Mouse (Mus musculus) ES-E14 (cell line): ENCODE data around the gene Map3k7. TPM values are rescaled to one million over a fixed set of nuclear protein-coding genes. Genes with fewer than 3 reads are reported as not detected.

Source experiments
- DNase-seq: peaks from one replicate; pipeline ENCODE4 v3.0.0-alpha.2; 2013; ENCODE audit warnings: low read depth, low spot score
- H3K27ac ChIP-seq: 2 replicates; pipeline ENCODE4 v1.5.1; 2012; ENCODE audit warnings: low read depth, mild to moderate bottlenecking, low read length, moderate library complexity, mixed read lengths; ENCODE audit not compliant: poor library complexity, insufficient read depth, severe bottlenecking
- H3K36me3 ChIP-seq: 2 replicates; pipeline ENCODE4 v1.6.1; 2012; ENCODE audit warnings: mild to moderate bottlenecking, low read length, moderate library complexity, mixed read lengths; ENCODE audit not compliant: control insufficient read depth, poor library complexity, insufficient read depth, severe bottlenecking
- H3K4me1 ChIP-seq, 2 experiments: fragments of 150-350 bp in 1 of 2; sonication (generic) in 1 of 2; 2 replicates each; pipeline ENCODE4 v1.6.1; 2012; ENCODE audit warnings: low read length in 2 of 2, mild to moderate bottlenecking in 1 of 2, mixed read lengths in 1 of 2; ENCODE audit not compliant: control insufficient read depth in 2 of 2, insufficient read depth in 2 of 2, poor library complexity in 1 of 2
- H3K4me3 ChIP-seq, 2 experiments: fragments of 150-350 bp in 1 of 2; sonication (generic) in 1 of 2; 2 replicates each; pipeline ENCODE4 v1.5.1; 2012; ENCODE audit warnings: low read length in 2 of 2, low read depth in 1 of 2, mild to moderate bottlenecking in 1 of 2, mixed read lengths in 1 of 2; ENCODE audit not compliant: insufficient read depth in 1 of 2, poor library complexity in 1 of 2, severe bottlenecking in 1 of 2
- H3K9ac ChIP-seq: 2 replicates; pipeline ENCODE4 v1.6.1; 2012; ENCODE audit warnings: low read depth, mild to moderate bottlenecking, low read length, mixed read lengths; ENCODE audit not compliant: poor library complexity, insufficient read depth, severe bottlenecking
- H3K9me3 ChIP-seq: fragments of 150-350 bp; sonication (generic); 2 replicates; pipeline ENCODE4 v1.6.1; 2012; ENCODE audit warnings: low read depth, mild to moderate bottlenecking, low read length; ENCODE audit not compliant: control insufficient read depth, insufficient read depth
- CHD2 ChIP-seq: IDR thresholded peaks from 2 replicates; pipeline ENCODE4 v1.6.1; 2014; ENCODE audit warnings: mild to moderate bottlenecking, low read depth, low read length, inconsistent platforms
- HCFC1 ChIP-seq: IDR thresholded peaks from 2 replicates; pipeline ENCODE4 v1.6.1; 2012; ENCODE audit warnings: low read length, inconsistent platforms, borderline replicate concordance; ENCODE audit not compliant: insufficient read depth
- MAFK ChIP-seq: IDR thresholded peaks from 2 replicates; pipeline ENCODE4 v1.6.1; 2014; ENCODE audit warnings: mild to moderate bottlenecking, low read depth, low read length, inconsistent platforms; ENCODE audit not compliant: insufficient read depth
- ZC3H11A ChIP-seq: IDR thresholded peaks from 2 replicates; pipeline ENCODE4 v1.6.1; 2012; ENCODE audit warnings: low read depth, mild to moderate bottlenecking, inconsistent platforms, low read length, borderline replicate concordance
- ZNF384 ChIP-seq: IDR thresholded peaks from 2 replicates; pipeline ENCODE4 v1.6.1; 2012; ENCODE audit warnings: low read depth, low read length, inconsistent platforms
- in situ Hi-C, 2 experiments: fragments of 600-800 bp; cut with MboI; formaldehyde crosslinking; loops; one replicate each; pipeline ENCODE4 v1.15.1; 2025; ENCODE audit warnings: low sequenced_read_pairs in 2 of 2, inconsistent platforms in 1 of 2; ENCODE audit not compliant: unreplicated experiment in 2 of 2
- total RNA-seq: library from RNA; depleted of rRNA; stranded (reverse); fragments of 300-350 nt; gene quantifications from 2 replicates; pipeline ENCODE4 v1.2.3, GENCODE M21; 2012

Map3k7 gene
- total RNA-seq, 1 experiment: 43.9 TPM

DNA sequence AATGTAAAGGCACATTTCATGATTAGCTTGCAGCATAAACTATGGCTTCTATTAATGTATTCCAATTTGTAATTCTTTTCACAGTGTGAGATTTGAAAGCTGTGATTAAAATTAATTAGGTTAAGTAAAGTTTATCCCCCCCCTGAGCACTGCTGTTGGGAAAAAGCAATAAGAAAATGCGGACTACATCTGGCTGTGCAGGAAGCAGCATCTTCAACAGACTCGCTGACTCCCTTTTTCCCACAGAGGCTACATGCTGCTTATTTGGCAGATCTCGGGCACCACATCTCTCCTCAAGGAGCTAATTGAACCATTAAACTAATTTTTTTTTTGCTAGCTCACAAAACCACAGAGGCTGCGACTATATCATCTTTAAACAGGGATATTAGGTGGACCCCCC, 85.9 kb downstream of the Map3k7 start:
- DNase-seq: no peak
- in situ Hi-C loops: loop anchor here (10.0 to 25.0 kb wide), 2 partner anchors 495 to 512 kb away; no protein-coding TSS in a partner anchor
- Histone ChIP-seq H3K4me1 (no peaks in the 10 kb centered on the region), H3K4me3 (no peak overlapping the region), H3K27ac (no peak overlapping the region), H3K9ac (no peak overlapping the region), H3K9me3 (no peaks in the 10 kb centered on the region), H3K36me3 (no peaks in the 10 kb centered on the region)
- no peak for TF ChIP-seq ZC3H11A

DNA sequence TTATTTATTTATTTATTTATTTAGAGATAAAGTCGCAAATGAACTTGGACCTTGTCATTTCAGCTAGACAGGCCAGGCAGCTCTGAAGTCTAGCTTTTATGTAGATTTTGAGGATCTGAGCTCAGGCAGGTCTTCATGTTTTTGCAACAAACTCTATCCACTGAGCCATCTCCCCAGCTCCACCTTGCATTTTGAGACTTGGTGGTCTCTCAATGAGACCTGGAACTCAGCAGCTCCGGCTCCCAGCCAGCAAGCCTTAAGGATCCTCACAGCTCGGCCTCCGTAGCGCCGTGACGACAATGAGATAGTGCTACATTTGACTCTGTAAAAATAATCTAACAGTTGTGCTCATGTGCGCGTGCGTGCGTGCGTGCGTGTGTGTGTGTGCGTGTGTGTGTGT, 89.3 kb downstream of the Map3k7 start:
- no peak for DNase-seq
- no peak overlapping the region for H3K27ac ChIP-seq
- in situ Hi-C loops: loop anchor here (10.0 to 25.0 kb wide), 2 partner anchors 492 to 509 kb away; no protein-coding TSS in a partner anchor
- H3K36me3 ChIP-seq: no peaks in the 10 kb centered on the region
- no peak overlapping the region for H3K9ac ChIP-seq
- no peaks in the 10 kb centered on the region for H3K4me1 ChIP-seq
- 0 out of 4 replicates have a peak overlapping the region, but pooled peaks of 1 of the 2 experiments have one; percentile 12 for H3K4me3 ChIP-seq
- no peaks in the 10 kb centered on the region for H3K9me3 ChIP-seq
- no peak for TF ChIP-seq MAFK
- no peak for TF ChIP-seq CHD2
- no peak for TF ChIP-seq ZNF384
- no peak for TF ChIP-seq ZC3H11A
- no peak for TF ChIP-seq HCFC1

DNA sequence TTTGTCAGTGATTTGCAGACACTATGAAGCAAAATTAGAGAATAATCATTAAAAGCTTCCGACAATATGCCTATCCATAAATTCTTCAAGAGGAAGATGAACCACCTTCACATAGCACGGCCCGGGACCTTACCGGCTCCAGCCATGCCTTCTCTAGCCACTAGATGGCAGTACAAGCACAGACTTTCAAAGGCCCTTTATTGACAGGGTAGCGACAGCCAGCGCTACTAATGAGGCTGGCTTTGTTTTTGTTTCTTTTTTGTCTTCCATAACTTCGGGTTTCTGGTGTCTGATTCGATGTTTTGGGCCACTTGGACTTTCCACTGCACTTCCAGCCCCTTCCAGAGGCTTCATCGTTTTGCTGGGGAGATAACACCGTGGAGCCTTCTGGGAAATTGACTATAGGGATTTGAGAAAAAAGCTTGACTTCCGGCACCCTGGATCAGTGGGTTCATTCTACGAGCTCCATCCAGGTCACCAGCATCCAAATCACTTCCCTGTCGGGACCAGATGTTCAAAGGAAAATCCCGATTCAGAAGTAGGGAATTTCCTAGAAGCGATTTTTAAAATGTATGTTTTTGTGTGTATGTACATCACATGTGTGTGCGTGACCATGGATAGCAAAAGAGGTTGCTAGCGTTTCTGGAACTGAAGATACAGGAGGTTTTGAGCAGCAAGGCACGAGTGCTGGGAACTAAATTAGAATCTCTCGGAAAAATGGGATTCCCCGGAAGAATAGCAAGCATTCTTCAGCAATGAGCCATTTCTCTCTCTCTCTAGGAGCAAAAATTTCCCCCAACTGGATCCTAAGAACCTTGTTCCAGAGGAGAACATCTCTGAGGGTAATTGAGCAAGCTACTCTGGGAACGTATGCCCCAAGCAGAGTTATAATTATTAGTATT, 91.5 kb downstream of the Map3k7 start:
- Histone ChIP-seq H3K27ac (no peak overlapping the region), H3K36me3 (no peaks in the 10 kb centered on the region), H3K9ac (no peak overlapping the region), H3K9me3 (no peaks in the 10 kb centered on the region), H3K4me1 (no peaks in the 10 kb centered on the region), H3K4me3 (no peak overlapping the region)
- in situ Hi-C loops: loop anchor here (10.0 to 25.0 kb wide), 2 partner anchors 489 to 507 kb away; no protein-coding TSS in a partner anchor
- TF ChIP-seq ZC3H11A (peak; percentile 59; the same call in 1 of the 2 replicates), CHD2 (no peak)
- DNase-seq: peak; percentile 54

DNA sequence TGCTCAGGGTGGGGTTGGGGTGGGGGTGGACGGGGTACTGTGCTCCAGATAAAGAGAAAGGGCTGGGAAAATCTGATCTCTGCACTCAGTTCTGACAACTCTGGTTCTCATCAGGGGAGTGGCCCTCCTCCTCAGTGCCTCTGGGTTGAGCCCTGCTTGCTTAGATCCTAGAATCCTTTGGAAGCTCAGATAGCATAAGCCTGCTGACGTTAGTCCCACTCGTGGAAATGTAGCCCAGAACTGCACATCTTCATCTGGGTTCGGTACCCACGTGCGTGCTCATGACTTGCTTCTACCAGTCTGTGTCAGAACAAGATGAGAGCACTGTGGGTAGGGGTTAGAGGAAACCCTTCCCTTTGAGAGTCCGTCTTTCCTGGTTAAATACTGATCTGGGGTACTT, 92.5 kb downstream of the Map3k7 start:
- TF ChIP-seq HCFC1: no peak
- TF ChIP-seq ZC3H11A: no peak
- TF ChIP-seq MAFK: no peak
- TF ChIP-seq CHD2: no peak
- Histone ChIP-seq H3K9ac (no peak overlapping the region), H3K4me3 (no peak overlapping the region), H3K36me3 (no peaks in the 10 kb centered on the region), H3K4me1 (no peaks in the 10 kb centered on the region), H3K9me3 (no peaks in the 10 kb centered on the region), H3K27ac (no peak overlapping the region)
- DNase-seq: no peak
- in situ Hi-C loops: loop anchor here (10.0 to 25.0 kb wide), 2 partner anchors 488 to 506 kb away; no protein-coding TSS in a partner anchor

DNA sequence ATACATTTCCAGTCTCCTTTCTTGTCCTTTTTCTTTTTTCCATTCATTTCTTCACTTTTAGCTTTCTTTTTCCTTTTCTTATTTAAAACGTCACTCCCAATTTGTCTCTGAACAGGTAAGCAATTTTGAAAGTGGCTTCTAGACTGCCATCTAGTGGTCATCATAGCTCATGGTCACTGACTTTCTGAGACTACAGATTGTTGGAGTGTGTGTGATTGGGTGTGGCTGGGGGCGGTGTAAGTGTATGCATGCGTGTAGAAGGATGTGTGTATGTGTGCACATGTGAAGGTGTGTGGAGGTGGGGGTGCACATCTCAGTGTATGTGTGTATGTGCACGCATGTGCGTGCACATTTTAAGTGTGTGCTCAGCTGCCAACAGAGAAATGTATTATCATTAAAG, 93.2 kb downstream of the Map3k7 start:
- H3K36me3 ChIP-seq: no peaks in the 10 kb centered on the region
- TF ChIP-seq CHD2 (no peak), ZC3H11A (no peak), MAFK (peak; percentile 35; the same call in 1 of the 2 replicates)
- H3K4me1 ChIP-seq: no peaks in the 10 kb centered on the region
- H3K9me3 ChIP-seq: no peaks in the 10 kb centered on the region
- in situ Hi-C loops: loop anchor here (10.0 to 25.0 kb wide), 2 partner anchors 488 to 505 kb away; no protein-coding TSS in a partner anchor
- no peak overlapping the region for H3K27ac ChIP-seq
- H3K9ac ChIP-seq: no peak overlapping the region
- H3K4me3 ChIP-seq: no peak overlapping the region
- DNase-seq: peak; percentile 45
